Mouse (Mus musculus): ENCODE data around the gene L1td1. TPM values are rescaled to one million over a fixed set of nuclear protein-coding genes. Genes with fewer than 3 reads are reported as not detected.

L1td1 gene
- polyA plus RNA-seq (2012; rRNA removed), result 0.08 and 0.11 TPM in 2 replicates

DNA sequence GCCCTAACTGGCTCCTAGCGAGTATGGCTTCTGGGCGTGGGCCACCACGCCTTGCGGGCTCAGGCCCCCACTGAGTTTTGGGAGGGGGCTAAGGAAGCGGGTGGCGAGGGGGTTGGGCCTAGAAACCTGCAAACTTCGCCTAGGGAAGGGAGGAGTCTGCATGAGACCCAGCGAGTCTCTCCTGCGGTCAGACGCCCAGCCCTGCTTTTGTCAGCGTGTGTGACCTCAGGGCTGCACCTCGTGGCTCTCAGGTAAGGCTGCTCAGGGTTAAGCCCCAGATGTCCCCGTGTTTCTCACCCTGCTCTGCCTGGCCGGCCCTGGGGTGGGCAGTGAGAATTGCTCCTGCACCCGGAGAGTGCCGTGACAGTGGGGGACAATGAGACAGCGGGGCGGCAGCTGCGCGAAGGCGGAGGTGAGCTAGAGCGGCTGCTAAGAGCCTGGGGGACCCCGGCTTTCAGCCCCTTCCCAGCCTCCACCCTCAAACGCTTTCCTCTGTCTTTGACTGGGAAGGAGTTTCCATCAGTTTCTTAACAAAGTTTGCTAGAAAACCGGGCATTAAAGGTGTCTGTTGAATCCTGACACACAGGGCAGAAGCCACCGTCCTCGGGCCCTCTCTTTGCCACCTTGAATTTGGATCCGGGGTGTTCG is at the start of gene L1td1:
TSS of gene L1td1 (plus strand) at position 145 of the 648 bp plus-strand sequence.

Other genes with a start within 250 kb of the L1td1 start
- gene Kank4, start 90.8 kb downstream of the L1td1 start, polyA plus RNA-seq (2012; rRNA removed), result 1.5 and 2.1 TPM in 2 replicates
- not detected in 2 replicates for gene I0C0044D17Rik, start 97.1 kb downstream of the L1td1 start, polyA plus RNA-seq (2012; rRNA removed)
- 19.5 and 24.2 TPM in 2 replicates for gene Usp1, start 197.1 kb downstream of the L1td1 start, polyA plus RNA-seq (2012; rRNA removed)

Data from central nervous system, embryonic 18 days (tissue).